Mouse (Mus musculus) testis, adult 10 weeks (tissue): ENCODE measurements around the gene Mtm1. TPM values are rescaled to one million over a fixed set of nuclear protein-coding genes. Genes with fewer than 3 reads are reported as not detected.

Source experiments
- polyA plus RNA-seq: library from polyadenylated mRNA; stranded (reverse); fragments of 350-450 nt; fragmentation: Illumina TruSeq; extraction: RNeasy Lipid Tissue Mini Kit (QIAGEN cat#74804); gene quantifications from one replicate; pipeline ENCODE4 v1.2.3, GENCODE M21; 2014; ENCODE audit warnings: low read depth, low replicate concordance

The Mtm1 gene
- 26.2 TPM for polyA plus RNA-seq

DNA sequence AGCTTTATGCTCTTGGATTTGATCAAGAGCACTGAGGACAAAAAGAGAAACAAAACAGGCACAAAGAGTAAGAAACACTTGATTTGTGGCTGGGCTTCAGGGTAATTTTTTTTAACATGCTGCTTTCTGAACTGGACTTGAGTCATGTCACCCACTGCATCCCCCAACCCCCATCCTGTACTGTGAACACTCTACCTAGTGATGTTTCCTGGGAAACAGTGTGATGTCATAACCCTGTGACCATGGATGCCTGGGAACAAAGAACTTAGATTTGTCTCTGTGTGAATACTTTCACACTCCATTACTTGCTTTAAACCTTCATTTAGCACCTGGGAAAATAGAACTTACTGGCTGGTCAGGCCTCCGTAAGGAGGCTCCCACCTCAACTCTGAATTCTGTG, at the start of gene Mtm1:
TSS of gene Mtm1 (plus strand) at position 301 of the 400 bp plus-strand sequence.

DNA sequence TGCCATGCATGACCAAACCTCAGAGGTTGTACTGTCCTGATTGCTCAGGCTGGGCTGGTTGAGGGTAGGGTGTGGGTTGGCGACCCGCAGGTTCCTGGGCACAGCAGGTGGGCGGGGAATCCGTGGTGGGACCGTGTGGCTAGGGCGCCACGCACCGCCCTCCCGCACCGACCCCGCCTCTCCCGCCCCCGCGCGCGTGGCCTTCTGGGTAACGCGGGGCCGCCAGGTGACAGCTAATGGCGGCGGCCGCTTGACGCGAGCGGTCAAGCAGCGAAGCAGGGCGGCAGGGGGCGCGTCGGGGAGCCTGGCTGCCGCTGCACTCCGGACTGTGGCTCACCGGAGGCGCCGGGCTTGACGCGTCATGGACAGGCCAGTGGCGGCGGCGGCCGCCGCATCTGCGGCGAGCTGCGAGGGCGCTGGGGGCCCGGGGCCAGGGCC, 154.0 kb downstream of the Mtm1 start, which contains the start of gene Mtmr1:
TSS of gene Mtmr1 (plus strand) at position 207 of the 438 bp plus-strand sequence.

Other genes with a start within 250 kb of the Mtm1 start
- 3.0 TPM for gene Mamld1, start 160.5 kb upstream of the Mtm1 start, polyA plus RNA-seq
- 26.9 TPM for gene Mtmr1, start 154.0 kb downstream of the Mtm1 start, polyA plus RNA-seq